Mouse (Mus musculus) 3134 (cell line): ENCODE results near the gene Eftud2.

Experiments used
- DNase-seq: peaks from one replicate; pipeline ENCODE4 v3.0.0-alpha.2; 2011; ENCODE audit warnings: low spot score; ENCODE audit not compliant: insufficient read length; ENCODE audit errors: extremely low read depth

The Eftud2 gene

DNA sequence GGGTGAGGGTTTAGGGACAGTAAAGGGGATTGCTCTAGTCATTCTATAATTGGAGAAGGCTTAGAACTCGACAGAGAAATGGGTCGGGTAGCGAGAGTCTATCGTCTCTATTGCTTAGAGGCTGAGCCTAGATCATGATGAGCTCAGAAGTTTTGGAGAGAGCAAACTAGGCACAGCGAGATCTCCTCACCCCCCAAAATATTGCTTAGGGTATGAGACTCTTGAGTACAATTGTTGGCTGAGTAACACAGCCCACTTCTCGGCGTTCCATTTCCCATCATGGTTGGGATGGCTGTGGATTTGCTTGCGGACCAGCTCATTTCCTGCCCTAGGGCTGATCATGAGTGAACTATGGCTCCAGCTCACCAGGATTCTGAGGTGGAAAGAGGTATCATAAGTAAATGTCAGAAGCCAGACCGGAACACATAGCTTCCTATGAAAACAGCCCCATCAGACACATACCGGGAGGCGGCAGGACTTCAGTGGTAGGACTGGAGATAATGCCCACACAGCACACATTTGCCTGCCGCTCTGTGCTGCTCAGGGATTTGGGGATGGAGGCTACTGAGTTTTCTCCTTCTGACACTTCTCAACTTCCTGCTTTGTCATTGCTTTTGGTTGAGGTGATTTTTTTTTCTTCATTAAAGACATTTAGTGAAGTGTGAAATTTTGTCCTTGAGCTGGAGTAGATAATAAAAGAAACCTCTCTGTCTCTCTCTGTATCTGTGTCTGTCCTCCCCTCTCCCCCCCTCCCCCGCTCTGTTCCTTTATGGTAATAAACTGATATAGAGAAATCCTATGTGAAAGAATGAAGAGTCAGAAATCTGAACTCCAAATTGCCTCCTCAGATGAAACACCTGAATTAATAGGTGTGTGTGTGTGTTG, 771 bp upstream of the Eftud2 start:
- no peak for DNase-seq

DNA sequence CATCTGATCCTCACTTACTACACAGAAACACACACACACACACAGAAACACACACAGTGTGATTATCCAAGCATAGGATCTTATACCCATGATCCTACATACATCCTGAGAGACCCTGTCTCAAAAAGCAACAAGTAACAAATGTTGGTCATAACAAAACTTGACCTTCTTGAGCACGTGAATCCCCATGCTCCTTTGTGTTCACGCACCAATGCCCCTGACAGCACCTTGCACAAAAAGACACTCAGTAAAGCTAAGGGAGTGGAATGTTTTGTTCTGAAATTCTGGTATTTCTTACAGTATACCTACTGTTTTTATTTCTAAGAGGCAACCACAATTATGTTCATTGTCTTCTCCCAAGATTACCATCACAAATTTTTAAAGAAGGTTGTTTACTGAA, 1.2 kb downstream of the Eftud2 start:
- DNase-seq: no peak

GRCm38 (mm10) chr11:102874801-102875334, 5.9 kb downstream of the Eftud2 start:
- DNase-seq: no peak

DNA sequence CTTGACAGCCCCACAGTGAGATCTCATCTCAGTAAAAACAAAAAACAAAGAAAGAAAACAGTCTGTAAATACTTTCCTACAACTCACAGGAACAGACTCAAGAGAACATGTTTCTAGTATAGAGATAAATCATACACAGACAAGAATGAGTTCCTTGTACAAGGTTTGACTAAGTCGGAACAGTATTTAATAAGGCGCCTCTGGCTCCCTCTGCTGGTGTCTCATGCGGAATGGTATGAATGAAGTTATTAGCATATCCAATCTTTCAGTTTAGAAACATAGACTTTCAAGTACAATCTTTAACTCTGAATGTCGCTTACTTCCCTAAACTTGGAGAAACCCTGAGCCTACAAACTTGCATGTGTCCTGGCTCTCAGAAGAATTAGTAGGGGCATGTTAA, 16.5 kb downstream of the Eftud2 start:
- DNase-seq: no peak

- no peak for DNase-seq
These were observed 20.9 kb downstream of the Eftud2 start for GRCm38 (mm10) chr11:102859933-102860332.

- no peak for DNase-seq
These were observed 21.8 kb downstream of the Eftud2 start for GRCm38 (mm10) chr11:102858951-102859350.

GRCm38 (mm10) chr11:102855941-102856340, 24.8 kb downstream of the Eftud2 start:
- DNase-seq: no peak

- DNase-seq: no peak
These were observed 27.0 kb downstream of the Eftud2 start for GRCm38 (mm10) chr11:102853760-102854159.

- DNase-seq: no peak
These were observed 28.9 kb downstream of the Eftud2 start for GRCm38 (mm10) chr11:102851883-102852282.

DNA sequence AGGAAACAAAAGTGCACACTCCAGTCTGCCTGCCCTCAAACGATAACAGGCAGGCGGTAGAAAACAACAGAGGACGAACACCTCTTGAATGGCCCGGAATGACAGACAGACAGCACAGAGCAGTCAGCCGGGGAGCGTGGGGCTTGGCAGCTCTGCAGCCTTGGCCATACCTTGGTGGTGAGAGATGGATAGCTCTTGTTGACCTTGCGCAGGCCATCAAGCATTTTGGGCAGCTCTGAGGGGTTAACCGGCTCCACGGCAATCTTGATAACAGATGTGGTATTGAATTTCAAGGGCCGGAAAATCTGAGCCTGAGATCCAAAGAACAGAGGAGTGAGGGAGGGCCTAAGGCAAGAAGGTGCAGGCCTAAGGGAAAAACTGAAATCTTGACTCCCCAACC, 34.9 kb downstream of the Eftud2 start:
- DNase-seq: no peak

DNA sequence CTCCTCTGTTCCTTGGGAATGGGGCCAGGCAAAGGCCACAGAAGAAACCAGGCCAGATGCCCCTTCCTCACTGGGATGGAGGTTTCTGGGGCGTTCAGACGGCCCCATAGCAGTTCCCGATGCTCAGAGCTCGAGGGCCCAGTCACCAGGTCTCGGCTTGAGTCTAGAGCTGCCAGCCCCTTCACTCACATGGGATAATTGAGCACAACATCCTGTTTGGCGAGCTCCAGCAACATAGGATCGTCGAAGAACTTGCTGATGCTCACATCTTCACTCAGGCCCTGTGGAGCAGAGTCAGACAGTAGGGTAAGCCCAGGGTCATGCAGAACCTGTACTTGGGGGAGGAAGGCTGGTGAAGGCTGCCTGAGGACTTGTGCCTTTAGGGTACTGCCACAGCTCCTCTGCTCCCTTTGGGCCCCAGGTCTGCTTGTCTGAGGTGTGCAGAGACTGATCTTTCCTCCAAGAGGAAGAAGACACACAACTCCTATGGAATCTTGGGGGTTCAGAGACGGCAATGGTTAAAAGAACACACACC, 42.1 kb downstream of the Eftud2 start:
- no peak for DNase-seq

GRCm38 (mm10) chr11:102838126-102838525, 42.7 kb downstream of the Eftud2 start:
- no peak for DNase-seq

DNA sequence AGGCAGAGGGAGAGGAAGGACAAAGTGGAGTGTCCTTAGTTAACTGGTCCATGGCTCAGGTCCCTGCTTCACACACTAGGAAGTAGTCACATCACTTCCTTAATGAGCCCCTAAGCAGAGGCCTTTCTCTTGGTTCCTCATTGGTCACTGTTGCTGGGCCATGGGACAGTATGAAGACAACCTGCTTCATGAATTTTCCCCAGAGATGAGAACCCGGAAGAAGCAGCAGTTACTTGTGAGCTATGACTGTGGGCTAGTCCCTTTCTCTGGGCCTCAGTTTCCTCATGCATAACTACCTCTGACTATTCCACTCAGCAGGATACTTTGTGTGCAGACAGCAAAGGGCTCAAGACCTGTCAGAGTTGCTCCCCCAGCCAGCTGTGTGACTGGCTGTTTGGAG, 43.4 kb downstream of the Eftud2 start:
- no peak for DNase-seq

DNA sequence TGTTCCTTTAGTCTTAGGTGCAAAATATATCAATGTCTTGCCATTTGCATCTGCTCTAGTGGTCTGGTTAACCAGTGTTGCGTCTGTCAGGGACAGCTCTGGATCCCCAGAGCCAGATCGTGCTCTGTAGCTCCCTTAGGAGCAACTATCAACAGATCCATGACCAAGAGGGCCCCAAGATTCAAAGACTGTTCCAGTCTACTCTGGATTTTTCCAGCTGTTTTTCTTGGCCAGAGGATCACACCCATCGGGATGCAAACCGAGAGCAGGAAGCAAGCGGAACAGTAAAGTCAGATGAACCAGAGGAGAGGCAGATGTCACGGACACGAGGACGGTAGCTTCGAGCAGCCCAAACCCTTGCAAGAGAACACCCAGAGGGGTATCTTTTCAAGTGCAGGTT, 44.6 kb downstream of the Eftud2 start:
- DNase-seq: no peak

DNA sequence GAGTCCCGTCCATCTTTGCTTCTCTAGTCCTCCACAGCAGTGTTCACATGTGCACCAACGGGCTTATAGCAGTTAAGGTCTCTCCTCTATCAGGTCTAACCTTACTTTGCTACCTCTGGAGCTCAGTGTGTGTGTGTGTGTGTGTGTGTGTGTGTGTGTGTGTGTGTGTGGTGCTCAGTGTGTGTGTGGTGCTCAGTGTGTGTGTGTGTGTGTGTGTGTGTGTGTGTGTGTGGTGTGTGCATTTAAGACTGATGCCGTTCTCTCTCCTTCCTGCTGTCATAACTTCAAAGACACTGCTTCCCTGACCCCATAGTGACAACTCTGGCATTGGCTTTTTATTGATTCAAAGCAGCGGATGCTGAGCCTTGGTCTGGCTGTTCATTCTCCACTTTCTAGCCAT, 45.2 kb downstream of the Eftud2 start, which contains the start of gene Higd1b:
Higd1b (plus strand) TSS at position 301 of the 400 bp plus-strand sequence.
- DNase-seq: no peak

- no peak for DNase-seq
These were observed 46.6 kb downstream of the Eftud2 start for GRCm38 (mm10) chr11:102834219-102834618.

GRCm38 (mm10) chr11:102832700-102833297, 48.0 kb downstream of the Eftud2 start:
- no peak for DNase-seq

- no peak for DNase-seq
These were observed 50.5 kb downstream of the Eftud2 start for GRCm38 (mm10) chr11:102830276-102830675.

DNA sequence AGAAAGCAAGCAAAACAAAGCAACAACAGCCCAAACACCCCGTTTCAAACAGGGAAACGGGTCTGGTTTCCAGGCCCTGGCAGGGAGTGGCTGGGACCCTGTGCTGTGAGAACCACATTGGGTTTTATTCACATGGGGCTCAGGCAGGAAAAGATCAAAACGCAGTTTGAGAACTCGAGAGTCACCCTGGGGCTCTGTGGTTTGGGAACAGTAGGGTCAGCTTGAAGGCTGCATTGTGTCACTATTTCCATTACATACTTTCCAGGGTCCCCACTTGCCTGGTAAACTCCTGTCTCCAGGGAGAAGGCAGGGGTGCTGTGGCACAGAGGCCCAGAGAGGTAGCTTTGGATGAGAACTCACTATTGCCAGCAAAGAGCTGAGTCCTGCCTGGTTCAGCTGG, 53.7 kb downstream of the Eftud2 start:
- DNase-seq: no peak

- no peak for DNase-seq
These were observed 54.3 kb downstream of the Eftud2 start for GRCm38 (mm10) chr11:102826476-102826875.

DNA sequence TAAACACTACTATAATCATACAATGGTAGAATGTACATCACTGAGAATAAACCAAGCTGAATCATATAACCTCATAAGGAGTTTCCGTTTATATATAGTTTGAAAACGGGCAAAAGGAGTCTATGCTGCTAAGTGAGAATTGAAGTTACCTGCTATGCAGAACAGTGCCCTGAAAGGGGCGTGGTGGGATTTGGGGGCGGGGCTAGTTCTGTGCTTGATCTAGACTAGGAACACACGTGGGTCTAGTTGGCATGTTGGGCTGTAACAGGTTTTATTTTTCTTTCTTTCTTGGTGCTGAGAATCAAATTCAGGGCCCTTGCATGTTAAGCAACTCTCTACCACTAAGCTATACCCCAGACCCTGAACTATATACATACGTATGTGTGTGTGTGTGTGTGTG, 59.6 kb downstream of the Eftud2 start:
- DNase-seq: no peak

- DNase-seq: no peak
These were observed 60.4 kb downstream of the Eftud2 start for GRCm38 (mm10) chr11:102820432-102820831.
